Mouse (Mus musculus) kidney, embryonic 14.5 days (tissue): ENCODE measurements around the gene Hipk2. TPM values are rescaled to one million over a fixed set of nuclear protein-coding genes. Genes with fewer than 3 reads are reported as not detected.

Experiments used
- ATAC-seq: fragments of 200-750 bp; cut with Nextera tagmentation; 2 replicates; pipeline ENCODE4 v1.8.0; 2017; ENCODE audit warnings: moderate number of reproducible peaks, mild to moderate bottlenecking, moderate TSS enrichment, moderate library complexity; ENCODE audit not compliant: low FRiP score, low TSS enrichment
- H3K27ac ChIP-seq: fragments of 300-500 bp; sonication (generic); 2 replicates; pipeline ENCODE4 v1.5.1; 2014; ENCODE audit warnings: low read depth, mild to moderate bottlenecking, low read length, moderate library complexity, mixed read lengths
- H3K27me3 ChIP-seq: fragments of 300-500 bp; sonication (generic); 2 replicates; pipeline ENCODE4 v1.6.1; 2014; ENCODE audit warnings: mild to moderate bottlenecking, low read length; ENCODE audit not compliant: control insufficient read depth, insufficient read depth
- H3K36me3 ChIP-seq: fragments of 300-500 bp; sonication (generic); 2 replicates; pipeline ENCODE4 v1.6.1; 2014; ENCODE audit warnings: low read length, mixed read lengths; ENCODE audit not compliant: control insufficient read depth, insufficient read depth
- H3K4me1 ChIP-seq: fragments of 300-500 bp; sonication (generic); 2 replicates; pipeline ENCODE4 v1.6.1; 2014; ENCODE audit warnings: low read length, mixed read lengths; ENCODE audit not compliant: control insufficient read depth, insufficient read depth
- H3K4me2 ChIP-seq: fragments of 300-500 bp; sonication (generic); replicated peaks from 2 replicates; pipeline ENCODE4 v1.6.1; 2014; ENCODE audit warnings: low read depth, mild to moderate bottlenecking, low read length
- H3K4me3 ChIP-seq: fragments of 300-500 bp; sonication (generic); 2 replicates; pipeline ENCODE4 v1.5.1; 2014; ENCODE audit warnings: mild to moderate bottlenecking, low read length
- H3K9ac ChIP-seq: fragments of 300-500 bp; sonication (generic); 2 replicates; pipeline ENCODE4 v1.6.1; 2014; ENCODE audit warnings: low read depth, mild to moderate bottlenecking, low read length, moderate library complexity
- H3K9me3 ChIP-seq: fragments of 300-500 bp; sonication (generic); 2 replicates; pipeline ENCODE4 v1.6.1; 2016; ENCODE audit warnings: low read length; ENCODE audit not compliant: control insufficient read depth
- WGBS: fragments of 180-500 bp; shearing (Covaris S2); extraction: QIAGEN DNeasy Blood & Tissue Kit; methylation state at CpG from one replicate; pipeline ENCODE4 v1.1.7; 2014; 5-methylcytosine and 5-hydroxymethylcytosine counted together
- polyA plus RNA-seq: library from polyadenylated mRNA; unstranded; fragments of >200 nt; fragmentation: Nextera tagmentation; extraction: Ambion mirVana; gene quantifications from 2 replicates; pipeline ENCODE4 v1.2.1, GENCODE M21; 2014

Hipk2 gene
- polyA plus RNA-seq, 1 experiment from 2014 or later, result 33.6 TPM

DNA sequence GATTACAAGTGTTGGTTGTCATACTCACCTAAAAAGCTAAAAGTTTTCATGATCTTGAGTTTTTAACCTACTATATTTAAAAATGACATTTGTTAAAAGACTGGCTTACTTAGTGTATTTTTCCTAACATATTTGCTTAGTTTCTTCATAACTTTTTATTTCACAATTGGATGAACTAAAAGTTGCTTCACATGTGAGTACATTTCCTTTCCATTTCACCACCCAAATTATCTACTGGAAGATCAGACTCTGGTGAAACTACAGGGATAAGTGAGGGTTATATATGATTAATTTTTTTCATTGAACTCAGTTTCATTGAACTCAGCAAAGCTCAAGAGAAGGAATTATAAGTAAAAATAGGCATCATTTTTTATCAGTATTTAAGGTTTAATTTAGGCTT lies 50.1 kb downstream of the Hipk2 start:
- Histone ChIP-seq H3K9ac (no peak overlapping the region), H3K4me2 (no peak overlapping the region), H3K36me3 (no peaks in the 10 kb centered on the region), H3K4me1 (0 out of 2 replicates have a peak, but pooled peaks cover 3% of the 10 kb centered on the region), H3K4me3 (no peak overlapping the region), H3K27ac (no peak overlapping the region), H3K27me3 (no peaks in the 10 kb centered on the region), H3K9me3 (no peaks in the 10 kb centered on the region)
- ATAC-seq, result no peak

DNA sequence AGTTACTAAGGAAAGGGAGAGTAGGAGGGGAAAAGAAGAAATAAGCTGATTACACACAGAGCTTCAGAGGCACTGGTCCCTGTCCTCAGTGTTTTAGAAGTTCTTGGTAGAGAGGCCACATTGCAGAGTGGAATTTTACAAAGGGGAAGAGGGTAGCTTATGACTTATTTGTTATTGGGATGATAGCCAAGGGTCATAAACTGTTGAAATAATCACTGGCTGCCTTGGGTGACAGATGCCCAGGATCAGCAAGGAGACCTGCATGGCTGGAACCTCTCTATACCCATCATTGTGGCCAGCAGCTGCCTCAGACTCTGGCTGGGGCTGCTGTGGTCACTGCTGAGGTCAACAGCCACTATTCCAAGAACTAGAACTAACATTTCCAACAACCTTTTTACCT lies 52.1 kb downstream of the Hipk2 start:
- Histone ChIP-seq H3K4me2 (no peak overlapping the region), H3K27me3 (no peaks in the 10 kb centered on the region), H3K36me3 (peaks cover 5% of the 10 kb centered on the region), H3K9ac (no peak overlapping the region), H3K9me3 (no peaks in the 10 kb centered on the region), H3K4me3 (no peak overlapping the region), H3K27ac (no peak overlapping the region), H3K4me1 (0 out of 2 replicates have a peak, but pooled peaks cover 3% of the 10 kb centered on the region)
- no peak for ATAC-seq

DNA sequence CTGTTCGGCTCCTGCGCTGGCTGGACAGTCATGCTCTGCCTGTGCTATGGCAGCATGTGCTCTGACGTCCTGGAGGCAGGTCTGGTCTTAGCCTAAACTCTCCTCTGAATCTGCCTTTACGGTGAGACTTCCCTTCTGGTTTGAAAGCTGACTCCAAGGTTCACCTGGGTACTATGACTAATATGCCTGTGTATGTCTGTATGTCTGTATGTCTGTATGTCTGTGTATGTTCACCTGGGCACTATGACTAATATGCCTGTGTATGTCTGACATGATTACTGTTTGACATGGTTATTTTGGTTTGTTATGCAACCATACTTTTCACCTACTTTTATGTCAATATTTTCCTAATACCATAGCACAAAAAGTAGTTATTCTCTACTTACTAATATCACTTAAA lies 52.8 kb downstream of the Hipk2 start:
- Histone ChIP-seq H3K4me2 (no peak overlapping the region), H3K36me3 (peaks cover 12% of the 10 kb centered on the region), H3K27ac (no peak overlapping the region), H3K4me3 (no peak overlapping the region), H3K4me1 (0 out of 2 replicates have a peak, but pooled peaks cover 3% of the 10 kb centered on the region), H3K27me3 (no peaks in the 10 kb centered on the region), H3K9ac (no peak overlapping the region), H3K9me3 (no peaks in the 10 kb centered on the region)
- 80% methylated on average over 4 of the region's 4 CpGs for WGBS
- no peak for ATAC-seq

DNA sequence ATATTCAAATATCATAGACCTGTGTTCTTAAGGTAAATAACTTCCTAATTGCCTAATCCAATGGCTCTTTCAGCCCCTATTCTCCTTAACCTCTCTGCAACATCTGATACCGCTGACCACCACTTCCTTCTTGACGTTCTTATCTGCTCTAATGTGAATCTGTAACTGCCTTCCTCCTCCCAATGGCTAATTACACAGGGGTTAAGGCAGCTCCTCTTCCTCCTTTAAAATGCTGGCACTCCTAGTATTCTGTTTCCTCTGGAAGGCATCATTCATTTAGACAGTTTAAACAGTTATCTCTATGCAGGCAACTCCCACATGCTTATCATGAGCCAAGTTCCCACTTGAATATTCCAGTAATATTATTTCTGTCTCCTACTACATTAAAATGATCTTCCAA lies 54.3 kb downstream of the Hipk2 start:
- peaks cover 25% of the 10 kb centered on the region for H3K36me3 ChIP-seq
- no peak overlapping the region for H3K4me3 ChIP-seq
- ATAC-seq, result no peak
- WGBS, result 53% methylated on average over 2 of the region's 2 CpGs
- 0 out of 2 replicates have a peak, but pooled peaks cover 3% of the 10 kb centered on the region for H3K4me1 ChIP-seq
- no peak overlapping the region for H3K9ac ChIP-seq
- H3K27ac ChIP-seq, result no peak overlapping the region
- H3K27me3 ChIP-seq, result no peaks in the 10 kb centered on the region
- H3K9me3 ChIP-seq, result no peaks in the 10 kb centered on the region
- no peak overlapping the region for H3K4me2 ChIP-seq

DNA sequence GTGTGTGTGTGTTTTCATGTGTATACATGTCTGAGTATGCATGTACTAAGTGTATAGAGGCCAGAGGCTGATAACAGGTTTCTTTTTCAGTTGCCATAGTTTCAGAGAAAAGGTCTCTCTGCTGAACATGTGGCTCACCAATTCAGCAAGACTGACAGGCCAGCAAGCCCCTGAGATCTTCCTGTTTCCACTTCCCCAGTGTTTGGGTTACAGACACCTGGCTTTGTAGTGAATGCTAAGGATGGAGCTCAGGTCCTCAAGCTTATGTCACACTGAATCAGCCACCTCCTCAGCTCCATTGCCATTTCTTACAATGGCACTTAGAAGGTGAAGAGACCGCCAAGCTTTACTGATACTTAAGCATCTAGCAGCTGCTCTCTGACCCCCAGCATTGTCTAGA lies 55.1 kb downstream of the Hipk2 start:
- H3K9ac ChIP-seq, result no peak overlapping the region
- H3K4me2 ChIP-seq, result no peak overlapping the region
- 100% methylated on average over 1 of the region's 1 CpGs for WGBS
- H3K27me3 ChIP-seq, result no peaks in the 10 kb centered on the region
- H3K27ac ChIP-seq, result no peak overlapping the region
- H3K36me3 ChIP-seq, result peaks cover 33% of the 10 kb centered on the region
- no peak for ATAC-seq
- H3K4me3 ChIP-seq, result no peak overlapping the region
- 0 out of 2 replicates have a peak, but pooled peaks cover 3% of the 10 kb centered on the region for H3K4me1 ChIP-seq
- no peaks in the 10 kb centered on the region for H3K9me3 ChIP-seq

DNA sequence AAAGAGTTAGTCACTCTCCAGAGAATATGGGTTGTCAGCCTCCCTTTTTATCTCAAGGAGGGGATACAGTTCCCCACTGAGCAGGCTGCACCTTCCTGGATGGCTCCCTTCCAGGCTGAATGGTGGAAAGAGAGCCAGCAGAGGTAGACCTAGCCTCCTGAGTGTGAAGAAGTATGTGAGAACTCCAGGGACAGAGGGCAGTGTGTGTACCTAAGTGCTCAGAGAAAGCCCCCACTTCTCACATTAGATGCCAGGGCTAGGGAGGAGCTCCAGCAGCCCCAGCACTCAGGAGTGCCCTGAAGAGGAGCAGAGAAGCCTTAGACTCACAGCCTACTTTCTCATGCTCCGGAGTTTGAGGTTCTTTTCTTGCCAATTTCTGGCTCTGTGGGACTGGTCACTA lies 59.7 kb downstream of the Hipk2 start:
- H3K27me3 ChIP-seq, result no peaks in the 10 kb centered on the region
- no peak overlapping the region for H3K4me3 ChIP-seq
- no peaks in the 10 kb centered on the region for H3K4me1 ChIP-seq
- no peak overlapping the region for H3K4me2 ChIP-seq
- 97% methylated on average over 1 of the region's 1 CpGs for WGBS
- H3K9ac ChIP-seq, result no peak overlapping the region
- no peaks in the 10 kb centered on the region for H3K9me3 ChIP-seq
- peaks cover 49% of the 10 kb centered on the region for H3K36me3 ChIP-seq
- no peak overlapping the region for H3K27ac ChIP-seq
- no peak for ATAC-seq

DNA sequence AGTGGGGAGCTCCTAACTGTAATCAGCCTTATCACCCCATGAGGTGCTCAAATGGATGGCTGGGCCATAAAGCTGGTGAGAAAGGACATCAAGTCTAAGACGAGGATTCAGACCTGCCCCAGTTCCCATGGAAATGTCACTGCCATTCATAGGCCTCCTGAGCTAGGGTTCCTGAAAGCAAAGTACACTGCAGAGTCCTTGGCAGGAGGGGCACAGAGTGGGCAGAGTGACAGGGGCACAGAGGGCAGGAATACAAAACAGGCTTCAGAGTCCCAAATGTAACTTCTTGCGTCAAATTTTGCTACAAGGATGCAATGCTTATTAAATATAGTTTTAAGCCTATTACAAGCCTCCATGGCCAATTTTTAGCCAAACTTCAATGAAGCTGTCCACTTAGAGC lies 60.4 kb downstream of the Hipk2 start:
- H3K27me3 ChIP-seq, result no peaks in the 10 kb centered on the region
- no peak for ATAC-seq
- H3K36me3 ChIP-seq, result peaks cover 49% of the 10 kb centered on the region
- H3K9ac ChIP-seq, result no peak overlapping the region
- H3K27ac ChIP-seq, result no peak overlapping the region
- 58% methylated on average over 2 of the region's 2 CpGs for WGBS
- no peaks in the 10 kb centered on the region for H3K4me1 ChIP-seq
- H3K9me3 ChIP-seq, result no peaks in the 10 kb centered on the region
- H3K4me3 ChIP-seq, result no peak overlapping the region
- no peak overlapping the region for H3K4me2 ChIP-seq

DNA sequence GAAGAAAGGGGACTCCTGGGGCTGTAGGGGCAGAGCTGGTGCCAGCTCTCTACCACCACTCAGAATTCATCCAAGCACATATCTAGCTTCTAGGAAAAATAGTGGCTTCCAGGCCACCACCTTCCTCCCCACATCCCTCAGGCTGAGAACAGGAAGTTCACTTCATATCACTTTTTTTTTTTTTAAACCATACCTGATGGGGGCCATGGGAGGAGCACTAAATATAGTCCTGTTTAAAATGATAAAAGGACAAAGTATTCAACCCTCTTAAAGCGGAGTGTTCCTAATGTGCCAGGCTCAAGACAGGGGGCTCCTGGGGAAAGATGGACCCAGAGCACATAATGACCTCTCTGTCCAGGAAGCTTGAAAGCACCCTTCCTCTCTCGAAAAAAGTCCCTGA lies 61.3 kb downstream of the Hipk2 start:
- 81% methylated on average over 2 of the region's 2 CpGs for WGBS
- Histone ChIP-seq H3K27me3 (no peaks in the 10 kb centered on the region), H3K27ac (no peak overlapping the region), H3K9ac (no peak overlapping the region), H3K4me1 (no peaks in the 10 kb centered on the region), H3K36me3 (peaks cover 49% of the 10 kb centered on the region), H3K4me2 (no peak overlapping the region), H3K4me3 (no peak overlapping the region), H3K9me3 (no peaks in the 10 kb centered on the region)
- no peak for ATAC-seq

DNA sequence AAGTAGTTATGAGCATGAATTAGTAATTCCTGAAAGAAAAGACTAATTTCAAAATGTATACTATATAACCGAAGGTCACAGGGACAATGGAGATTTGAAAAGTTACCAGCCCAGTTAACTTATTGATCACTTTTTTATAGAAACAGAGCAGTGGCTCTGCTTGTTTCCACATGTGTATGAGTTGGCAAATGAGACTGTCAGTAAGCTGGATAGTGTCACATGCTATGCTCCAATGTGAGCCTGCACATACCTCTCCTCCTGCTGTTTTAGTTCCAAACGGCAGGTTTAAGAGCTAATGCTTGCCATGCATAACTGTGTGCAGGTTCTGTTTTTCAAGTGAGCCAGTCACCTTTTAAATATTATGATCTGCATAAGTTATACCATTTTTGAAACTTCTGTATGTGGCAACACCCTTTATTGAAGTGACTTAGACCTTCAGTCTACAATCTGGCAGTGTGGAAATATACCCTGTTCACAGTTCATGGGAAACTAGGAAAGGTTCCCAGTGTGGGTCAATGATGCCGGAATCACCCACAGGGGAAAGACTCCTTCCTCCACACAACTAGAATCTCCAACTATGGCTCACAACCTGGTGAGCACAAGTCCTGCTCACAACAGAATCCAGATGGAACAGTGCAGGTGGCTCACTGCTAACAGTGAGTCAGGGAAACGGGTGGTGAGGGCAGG lies 64.4 kb downstream of the Hipk2 start:
- no peak for ATAC-seq
- no peaks in the 10 kb centered on the region for H3K27me3 ChIP-seq
- peaks cover 23% of the 10 kb centered on the region; the same call in 1 of the 2 replicates for H3K36me3 ChIP-seq
- H3K9me3 ChIP-seq, result no peaks in the 10 kb centered on the region
- H3K4me1 ChIP-seq, result no peaks in the 10 kb centered on the region
- H3K9ac ChIP-seq, result no peak overlapping the region
- no peak overlapping the region for H3K4me2 ChIP-seq
- WGBS, result 78% methylated on average over 4 of the region's 4 CpGs
- no peak overlapping the region for H3K27ac ChIP-seq
- no peak overlapping the region for H3K4me3 ChIP-seq
